Mouse (Mus musculus) embryonic facial prominence, embryonic 10.5 days (tissue): ENCODE results near the gene Fyn. TPM values are rescaled to one million over a fixed set of nuclear protein-coding genes. Genes with fewer than 3 reads are reported as not detected.

Source experiments
- DNase-seq: peaks from one replicate; pipeline ENCODE4 v3.0.0-alpha.2; 2017; ENCODE audit warnings: low spot score
- H3K27ac ChIP-seq: fragments of 300-500 bp; sonication (generic); replicated peaks from 2 replicates; pipeline ENCODE4 v1.5.1; 2016; ENCODE audit warnings: mild to moderate bottlenecking
- H3K27me3 ChIP-seq: fragments of 300-500 bp; sonication (generic); replicated peaks from 2 replicates; pipeline ENCODE4 v1.6.1; 2016; ENCODE audit warnings: low read depth, mild to moderate bottlenecking; ENCODE audit not compliant: poor library complexity, severe bottlenecking
- H3K36me3 ChIP-seq: fragments of 300-500 bp; sonication (generic); replicated peaks from 2 replicates; pipeline ENCODE4 v1.6.1; 2016; ENCODE audit warnings: mild to moderate bottlenecking, moderate library complexity
- H3K4me1 ChIP-seq: fragments of 300-500 bp; sonication (generic); 2 replicates; pipeline ENCODE4 v1.6.1; 2016
- H3K4me3 ChIP-seq: fragments of 300-500 bp; sonication (generic); 2 replicates; pipeline ENCODE4 v1.5.1; 2016; ENCODE audit warnings: mild to moderate bottlenecking, moderate library complexity
- H3K9me3 ChIP-seq: fragments of 300-500 bp; sonication (generic); 2 replicates; pipeline ENCODE4 v1.6.1; 2016; ENCODE audit warnings: mild to moderate bottlenecking
- WGBS: fragments of 180-500 bp; shearing (Covaris S2); methylation state at CpG from one replicate; pipeline ENCODE4 v1.1.7; 2016; 5-methylcytosine and 5-hydroxymethylcytosine counted together
- polyA plus RNA-seq: library from polyadenylated mRNA; unstranded; fragments of >200 nt; fragmentation: Nextera tagmentation; extraction: Ambion mirVana; gene quantifications from 2 replicates; pipeline ENCODE4 v1.2.1, GENCODE M21; 2016

The Fyn gene
- polyA plus RNA-seq, 1 experiment from 2014 or later: 21.5 TPM

DNA sequence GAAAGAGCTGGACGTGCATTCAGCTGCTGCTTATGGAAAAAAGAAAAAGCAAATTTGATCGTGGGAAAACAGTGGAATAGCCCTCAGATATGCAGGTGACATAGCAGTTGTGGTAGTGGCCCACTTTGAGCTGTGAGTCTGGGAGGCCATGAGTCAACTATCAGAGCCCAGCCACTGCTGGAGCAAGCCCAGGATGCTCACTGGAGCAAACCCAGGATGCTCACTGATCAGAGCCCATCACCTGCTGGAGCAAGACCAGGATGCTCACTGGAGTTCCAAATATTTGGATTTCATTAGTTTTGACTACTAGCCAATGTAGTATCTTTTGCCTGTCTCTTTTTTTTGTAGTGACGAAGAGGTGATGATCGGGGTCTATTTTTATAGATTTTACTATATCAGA is 35.5 kb downstream of the Fyn start:
- Histone ChIP-seq H3K9me3 (no peaks in the 10 kb centered on the region), H3K4me1 (peaks cover 21% of the 10 kb centered on the region), H3K27ac (no peak overlapping the region), H3K27me3 (no peaks in the 10 kb centered on the region), H3K36me3 (peaks cover 34% of the 10 kb centered on the region), H3K4me3 (no peak overlapping the region)
- DNase-seq: no peak
- 92% methylated on average over 4 of the region's 4 CpGs for WGBS

DNA sequence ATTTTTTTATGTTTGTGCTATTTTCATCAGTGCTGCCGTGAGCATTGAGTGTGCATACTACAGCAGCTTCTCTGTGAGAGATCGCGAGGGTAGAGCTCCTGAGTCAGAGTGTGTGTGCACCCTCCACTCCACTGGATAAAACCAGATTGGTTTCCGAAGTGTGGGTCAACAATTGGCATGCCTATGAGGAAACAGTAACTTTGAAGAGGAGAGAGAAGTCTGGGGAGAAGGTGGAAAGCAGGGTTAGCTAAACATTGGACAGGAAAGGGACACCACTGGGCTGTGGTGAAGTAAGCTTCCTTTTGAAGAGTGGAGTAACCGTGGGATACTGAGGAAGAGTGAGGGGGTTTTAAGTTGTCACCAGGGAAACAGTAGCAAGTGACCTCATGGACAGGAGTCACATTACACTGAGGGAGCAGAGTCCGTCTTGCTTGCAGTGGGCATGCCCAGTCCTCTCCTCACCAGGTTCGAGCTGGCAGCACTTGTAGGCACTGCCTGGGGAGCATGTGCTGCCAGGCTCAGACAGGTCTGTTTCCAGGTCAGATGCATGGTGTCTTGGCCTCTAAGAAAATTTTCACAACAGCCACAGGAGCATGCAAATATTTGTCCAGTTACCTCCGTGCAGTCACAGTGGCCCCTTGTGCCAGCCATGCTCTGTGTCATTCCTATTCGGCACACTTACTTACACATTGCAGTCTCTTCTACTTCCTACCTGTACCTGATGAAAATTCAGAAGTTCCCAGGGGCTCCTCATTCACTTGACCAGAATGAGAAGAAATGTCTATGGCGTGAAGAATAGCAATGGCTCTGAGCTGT is 37.5 kb downstream of the Fyn start:
- Histone ChIP-seq H3K4me1 (peaks cover 16% of the 10 kb centered on the region), H3K27me3 (no peaks in the 10 kb centered on the region), H3K36me3 (peaks cover 18% of the 10 kb centered on the region), H3K27ac (no peak overlapping the region; the same call in 1 of the 2 replicates), H3K4me3 (no peak overlapping the region), H3K9me3 (no peaks in the 10 kb centered on the region)
- 66% methylated on average over 10 of the region's 10 CpGs for WGBS
- no peak for DNase-seq

- H3K36me3 ChIP-seq: peaks cover 15% of the 10 kb centered on the region; the same call in 1 of the 2 replicates
- H3K9me3 ChIP-seq: no peaks in the 10 kb centered on the region
- 88% methylated on average over 7 of the region's 7 CpGs for WGBS
- DNase-seq: no peak
- H3K4me3 ChIP-seq: no peak overlapping the region
- H3K4me1 ChIP-seq: peaks cover 16% of the 10 kb centered on the region
- H3K27me3 ChIP-seq: no peaks in the 10 kb centered on the region
- no peak overlapping the region for H3K27ac ChIP-seq
These were observed 38.1 kb downstream of the Fyn start for GRCm38 (mm10) chr10:39406798-39407189.

DNA sequence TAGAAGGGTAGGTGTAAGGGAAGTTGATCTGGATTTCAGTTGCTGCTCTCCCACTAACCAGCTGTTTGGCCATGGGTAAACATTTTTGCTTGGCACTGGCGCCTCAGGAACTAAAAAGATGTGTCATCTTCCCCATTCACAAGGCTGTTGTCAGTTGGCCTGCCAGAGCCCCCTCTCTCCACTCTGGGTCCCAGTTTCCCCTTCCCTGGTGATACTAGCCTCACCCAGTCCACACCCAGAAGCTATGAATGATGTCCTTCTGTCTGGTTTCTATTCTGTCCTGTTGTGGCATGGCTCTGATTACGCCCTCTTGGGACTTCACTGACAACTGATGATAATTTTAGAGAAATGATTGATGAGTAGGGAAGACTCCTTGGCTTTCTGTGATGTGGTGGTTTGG is 38.9 kb downstream of the Fyn start:
- Histone ChIP-seq H3K36me3 (peaks cover 12% of the 10 kb centered on the region; the same call in 1 of the 2 replicates), H3K4me3 (no peak overlapping the region), H3K4me1 (peaks cover 22% of the 10 kb centered on the region), H3K27ac (no peak overlapping the region), H3K27me3 (no peaks in the 10 kb centered on the region), H3K9me3 (no peaks in the 10 kb centered on the region)
- WGBS: 90% methylated on average over 2 of the region's 2 CpGs
- DNase-seq: no peak

- H3K4me3 ChIP-seq: no peak overlapping the region
- H3K27me3 ChIP-seq: no peaks in the 10 kb centered on the region
- H3K27ac ChIP-seq: no peak overlapping the region
- H3K4me1 ChIP-seq: peaks cover 31% of the 10 kb centered on the region
- DNase-seq: no peak
- no peaks in the 10 kb centered on the region for H3K36me3 ChIP-seq
- H3K9me3 ChIP-seq: no peaks in the 10 kb centered on the region
- 91% methylated on average over 7 of the region's 7 CpGs for WGBS
These were observed 40.9 kb downstream of the Fyn start for GRCm38 (mm10) chr10:39409602-39410001.

DNA sequence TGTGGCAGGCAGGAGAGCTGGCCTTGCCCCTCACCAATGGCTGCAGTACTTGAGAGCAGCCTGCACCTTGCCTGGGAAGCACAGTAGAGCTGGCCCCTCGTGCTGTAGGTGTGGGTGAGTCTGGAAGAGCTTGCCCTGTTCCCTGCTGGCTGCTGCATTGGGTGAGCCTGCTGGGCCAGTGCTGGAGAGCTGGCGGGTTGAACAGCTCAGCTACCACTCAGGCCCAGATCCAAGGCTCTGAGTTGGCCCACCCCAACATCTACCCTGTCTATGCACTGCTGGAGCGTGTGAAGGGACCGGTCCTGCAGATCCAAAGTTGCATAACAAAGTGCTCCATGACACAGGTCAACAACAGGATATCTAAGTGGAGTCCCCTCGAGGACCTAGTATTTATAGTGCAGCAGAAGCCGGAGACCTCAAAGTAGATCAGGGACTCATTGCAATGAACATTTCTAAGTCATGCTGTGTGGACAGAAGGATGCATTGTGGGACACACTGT is 41.5 kb downstream of the Fyn start:
- Histone ChIP-seq H3K4me3 (no peak overlapping the region), H3K36me3 (no peaks in the 10 kb centered on the region), H3K27ac (no peak overlapping the region), H3K27me3 (no peaks in the 10 kb centered on the region), H3K4me1 (peaks cover 25% of the 10 kb centered on the region), H3K9me3 (no peaks in the 10 kb centered on the region)
- WGBS: 89% methylated on average over 6 of the region's 6 CpGs
- no peak for DNase-seq

DNA sequence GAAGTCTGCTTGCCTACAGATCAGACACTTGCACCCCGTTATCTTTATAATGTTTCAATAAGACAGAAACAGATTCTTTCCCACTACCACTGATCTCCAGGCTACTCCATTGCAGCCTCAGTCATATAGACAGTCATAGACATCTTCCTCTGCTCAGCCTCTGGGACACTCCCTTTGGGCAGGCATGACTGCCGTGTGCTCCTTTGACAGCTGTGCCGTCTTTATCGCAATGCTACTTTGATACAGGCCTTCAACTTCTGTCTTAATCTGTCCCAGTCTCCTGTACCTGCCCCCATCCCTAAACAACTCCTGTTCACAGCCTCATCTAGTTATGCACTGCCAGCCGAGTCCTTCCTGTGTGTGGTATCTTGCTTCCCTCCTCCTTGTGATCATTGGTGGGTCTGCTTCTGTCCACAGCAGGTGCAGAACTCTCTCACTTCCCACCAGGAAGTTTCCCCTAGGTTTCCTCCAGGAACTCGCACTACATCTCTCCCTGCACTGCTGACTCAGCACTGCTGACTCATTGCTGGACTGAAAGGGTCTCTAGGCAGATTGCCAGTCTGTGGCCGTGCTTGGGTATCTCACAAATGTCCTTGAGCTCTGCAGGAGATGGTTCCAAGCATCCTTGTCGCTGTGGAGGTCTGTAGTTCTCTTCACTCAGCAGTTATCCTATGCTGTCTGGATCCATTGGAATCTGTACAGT is 43.4 kb downstream of the Fyn start:
- H3K4me3 ChIP-seq: no peak overlapping the region
- no peaks in the 10 kb centered on the region for H3K27me3 ChIP-seq
- H3K27ac ChIP-seq: no peak overlapping the region
- H3K9me3 ChIP-seq: no peaks in the 10 kb centered on the region
- H3K4me1 ChIP-seq: peaks cover 20% of the 10 kb centered on the region
- no peaks in the 10 kb centered on the region for H3K36me3 ChIP-seq
- DNase-seq: no peak
- WGBS: 87% methylated on average over 8 of the region's 8 CpGs

GRCm38 (mm10) chr10:39412826-39413620 is 44.4 kb downstream of the Fyn start:
- Histone ChIP-seq H3K9me3 (no peaks in the 10 kb centered on the region), H3K4me1 (peaks cover 31% of the 10 kb centered on the region), H3K27me3 (no peaks in the 10 kb centered on the region), H3K4me3 (no peak overlapping the region), H3K36me3 (no peaks in the 10 kb centered on the region), H3K27ac (no peak overlapping the region)
- DNase-seq: no peak
- 78% methylated on average over 18 of the region's 18 CpGs for WGBS

- 79% methylated on average over 1 of the region's 1 CpGs for WGBS
- no peak for DNase-seq
- H3K4me1 ChIP-seq: peaks cover 34% of the 10 kb centered on the region
- H3K9me3 ChIP-seq: no peaks in the 10 kb centered on the region
- no peak overlapping the region; the same call in 1 of the 2 replicates for H3K27ac ChIP-seq
- H3K4me3 ChIP-seq: no peak overlapping the region
- H3K27me3 ChIP-seq: no peaks in the 10 kb centered on the region
- H3K36me3 ChIP-seq: no peaks in the 10 kb centered on the region
These were observed 45.4 kb downstream of the Fyn start for GRCm38 (mm10) chr10:39414068-39414467.

DNA sequence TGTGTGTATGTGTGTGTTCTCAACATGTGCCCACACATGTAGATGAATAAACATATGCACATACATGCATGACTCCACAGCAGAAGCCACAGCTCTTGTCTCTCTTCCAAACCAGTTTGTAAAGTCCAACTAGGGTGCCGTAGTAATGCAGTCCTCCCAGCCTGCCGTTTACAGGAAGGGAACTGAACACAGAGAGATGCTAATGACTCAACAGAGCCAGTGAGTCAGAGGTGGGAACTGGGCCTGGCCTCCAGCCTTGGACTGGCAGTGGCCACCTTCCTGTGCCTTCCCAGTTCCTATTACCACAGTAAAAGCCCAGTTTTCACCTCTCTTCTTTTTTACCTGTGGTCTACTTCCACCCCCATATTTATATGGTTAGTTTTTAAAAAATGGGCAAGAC is 46.9 kb downstream of the Fyn start:
- Histone ChIP-seq H3K27ac (no peak overlapping the region), H3K27me3 (no peaks in the 10 kb centered on the region), H3K4me1 (peaks cover 44% of the 10 kb centered on the region), H3K36me3 (no peaks in the 10 kb centered on the region), H3K9me3 (no peaks in the 10 kb centered on the region), H3K4me3 (no peak overlapping the region)
- no peak for DNase-seq
- 78% methylated on average over 2 of the region's 2 CpGs for WGBS

- no peaks in the 10 kb centered on the region for H3K9me3 ChIP-seq
- H3K4me3 ChIP-seq: no peak overlapping the region
- no peaks in the 10 kb centered on the region for H3K36me3 ChIP-seq
- H3K27me3 ChIP-seq: no peaks in the 10 kb centered on the region
- peak overlapping the region; percentile 59 for H3K27ac ChIP-seq
- WGBS: 66% methylated on average over 5 of the region's 5 CpGs
- DNase-seq: no peak
- peaks cover 56% of the 10 kb centered on the region for H3K4me1 ChIP-seq
These were observed 49.0 kb downstream of the Fyn start for GRCm38 (mm10) chr10:39417611-39418010.

DNA sequence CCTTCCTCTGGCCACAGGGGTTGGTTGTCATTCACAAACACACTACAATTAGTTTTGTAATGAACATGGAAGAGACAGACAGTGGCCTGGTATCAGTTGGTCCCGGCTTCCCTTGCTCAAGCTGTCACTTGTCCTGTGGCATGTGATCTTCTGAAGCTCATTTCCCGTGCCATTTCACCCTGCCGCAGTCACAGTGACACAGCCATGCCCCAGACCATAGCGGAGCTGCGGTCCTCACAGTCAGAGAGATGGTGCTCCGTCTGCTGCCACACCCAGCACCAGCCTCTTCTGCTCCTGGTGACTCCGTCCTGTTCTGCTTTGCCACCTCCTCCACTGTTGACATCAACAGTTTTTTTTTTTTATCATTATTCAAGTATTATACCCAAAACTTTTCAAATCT is 49.7 kb downstream of the Fyn start:
- no peaks in the 10 kb centered on the region for H3K36me3 ChIP-seq
- 85% methylated on average over 7 of the region's 7 CpGs for WGBS
- H3K27ac ChIP-seq: no peak overlapping the region
- no peak overlapping the region for H3K4me3 ChIP-seq
- no peaks in the 10 kb centered on the region for H3K27me3 ChIP-seq
- H3K4me1 ChIP-seq: peaks cover 49% of the 10 kb centered on the region
- DNase-seq: no peak
- H3K9me3 ChIP-seq: no peaks in the 10 kb centered on the region
